Mouse (Mus musculus) midbrain, embryonic 13.5 days (tissue): ENCODE data around the gene Slpi. TPM values are rescaled to one million over a fixed set of nuclear protein-coding genes. Genes with fewer than 3 reads are reported as not detected.

ENCODE experiments used
- ATAC-seq: fragments of 200-750 bp; cut with Nextera tagmentation; 2 replicates; pipeline ENCODE4 v1.8.0; 2017; ENCODE audit warnings: mild to moderate bottlenecking, moderate TSS enrichment, moderate library complexity
- H3K27ac ChIP-seq: fragments of 300-500 bp; sonication (generic); 2 replicates; pipeline ENCODE4 v1.5.1; 2015; ENCODE audit warnings: inconsistent platforms, mild to moderate bottlenecking, moderate library complexity
- H3K27me3 ChIP-seq: fragments of 300-500 bp; sonication (generic); 2 replicates; pipeline ENCODE4 v1.6.1; 2015; ENCODE audit warnings: mild to moderate bottlenecking, inconsistent platforms
- H3K36me3 ChIP-seq: fragments of 300-500 bp; sonication (generic); 2 replicates; pipeline ENCODE4 v1.6.1; 2015; ENCODE audit warnings: mild to moderate bottlenecking, inconsistent platforms
- H3K4me1 ChIP-seq: fragments of 300-500 bp; sonication (generic); replicated peaks from 2 replicates; pipeline ENCODE4 v1.6.1; 2015; ENCODE audit warnings: inconsistent platforms
- H3K4me2 ChIP-seq: fragments of 300-500 bp; sonication (generic); replicated peaks from 2 replicates; pipeline ENCODE4 v1.6.1; 2015; ENCODE audit warnings: moderate library complexity, mild to moderate bottlenecking, inconsistent platforms
- H3K4me3 ChIP-seq: fragments of 300-500 bp; sonication (generic); replicated peaks from 2 replicates; pipeline ENCODE4 v1.5.1; 2015; ENCODE audit warnings: mild to moderate bottlenecking, inconsistent platforms
- H3K9ac ChIP-seq: fragments of 300-500 bp; sonication (generic); replicated peaks from 2 replicates; pipeline ENCODE4 v1.6.1; 2015; ENCODE audit warnings: mild to moderate bottlenecking, inconsistent platforms
- H3K9me3 ChIP-seq: fragments of 300-500 bp; sonication (generic); 2 replicates; pipeline ENCODE4 v1.6.1; 2016; ENCODE audit warnings: mild to moderate bottlenecking, inconsistent platforms
- WGBS: fragments of 180-500 bp; shearing (Covaris S2); methylation state at CpG from one replicate; pipeline ENCODE4 v1.1.7; 2015; 5-methylcytosine and 5-hydroxymethylcytosine counted together
- polyA plus RNA-seq: library from polyadenylated mRNA; unstranded; fragments of >200 nt; fragmentation: Nextera tagmentation; extraction: Ambion mirVana; gene quantifications from 2 replicates; pipeline ENCODE4 v1.2.1, GENCODE M21; 2015

Gene Slpi
- polyA plus RNA-seq, result 0.36 TPM in 1 of 2 replicates, not detected in the other

DNA sequence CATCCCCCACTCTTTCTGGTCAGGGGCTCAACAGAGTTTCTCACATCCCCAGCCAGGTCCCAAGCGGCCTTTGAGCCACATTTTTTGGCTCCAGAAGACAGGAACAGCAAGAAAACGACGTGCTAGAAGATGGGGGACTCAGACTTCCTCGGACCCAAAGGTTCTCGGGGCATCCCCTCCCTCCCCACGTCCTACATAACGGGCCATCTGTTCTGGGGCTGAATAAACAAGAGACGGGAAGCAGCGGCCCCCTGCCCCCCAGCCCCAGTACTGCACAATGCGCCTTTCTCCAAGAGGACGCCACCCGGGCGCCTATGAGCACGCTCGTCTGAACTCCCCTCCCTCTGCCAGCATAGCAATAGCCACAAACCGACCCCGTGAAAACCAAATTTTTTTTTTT is at the start of gene Slpi:
Slpi (minus strand) TSS at position 76 of the 400 bp plus-strand sequence.
- Histone ChIP-seq H3K9ac (peak within 1 kb of the TSS; percentile 59; the same call in 1 of the 2 replicates), H3K4me2 (peak within 1 kb of the TSS; percentile 66), H3K27me3 (peaks cover 52% of the 10 kb centered on the region), H3K36me3 (no peaks in the 10 kb centered on the region), H3K4me3 (peak within 1 kb of the TSS; percentile 47), H3K27ac (no peak within 1 kb of the TSS), H3K9me3 (no peaks in the 10 kb centered on the region), H3K4me1 (peaks cover 20% of the 10 kb centered on the region)
- peak; percentile 69 for ATAC-seq
- WGBS, result under 1% methylated on average over 17 of the region's 17 CpGs

DNA sequence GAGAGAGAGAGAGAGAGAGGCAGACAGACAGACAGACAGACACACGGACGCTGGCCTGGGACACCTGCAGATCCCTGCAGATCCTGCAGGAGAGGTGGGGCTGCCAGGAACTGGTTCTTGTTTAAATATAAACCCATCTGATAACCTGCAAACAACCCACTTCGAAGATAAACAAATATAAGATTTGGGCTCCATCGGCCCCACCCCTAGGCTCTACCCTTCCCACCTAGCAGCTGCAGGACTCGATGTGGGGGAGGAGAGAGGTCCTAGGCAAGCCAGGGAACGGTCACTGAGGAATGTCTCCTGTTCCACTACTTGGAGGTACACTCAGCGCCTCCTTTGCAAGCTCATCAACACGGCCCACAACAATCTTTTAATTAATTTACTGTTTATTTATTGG is 49.4 kb upstream of the Slpi start:
- Histone ChIP-seq H3K9ac (no peak overlapping the region), H3K27me3 (peaks cover 23% of the 10 kb centered on the region), H3K9me3 (no peaks in the 10 kb centered on the region), H3K4me3 (no peak overlapping the region), H3K4me2 (no peak overlapping the region), H3K4me1 (peaks cover 19% of the 10 kb centered on the region), H3K36me3 (no peaks in the 10 kb centered on the region), H3K27ac (no peak overlapping the region)
- 69% methylated on average over 8 of the region's 8 CpGs for WGBS
- no peak for ATAC-seq

- no peak overlapping the region for H3K27ac ChIP-seq
- peaks cover 22% of the 10 kb centered on the region for H3K27me3 ChIP-seq
- H3K4me1 ChIP-seq, result peaks cover 14% of the 10 kb centered on the region
- H3K4me2 ChIP-seq, result no peak overlapping the region
- no peak for ATAC-seq
- WGBS, result 84% methylated on average over 6 of the region's 6 CpGs
- no peak overlapping the region for H3K9ac ChIP-seq
- no peaks in the 10 kb centered on the region for H3K36me3 ChIP-seq
- H3K4me3 ChIP-seq, result no peak overlapping the region
- no peaks in the 10 kb centered on the region for H3K9me3 ChIP-seq
These were observed 48.8 kb upstream of the Slpi start for GRCm38 (mm10) chr2:164437710-164438109.

- H3K9me3 ChIP-seq, result no peaks in the 10 kb centered on the region
- WGBS, result 48% methylated on average over 3 of the region's 3 CpGs
- H3K27ac ChIP-seq, result no peak overlapping the region
- no peak overlapping the region for H3K9ac ChIP-seq
- peaks cover 7% of the 10 kb centered on the region for H3K4me1 ChIP-seq
- H3K4me2 ChIP-seq, result no peak overlapping the region
- ATAC-seq, result no peak
- H3K27me3 ChIP-seq, result peaks cover 16% of the 10 kb centered on the region
- no peak overlapping the region for H3K4me3 ChIP-seq
- no peaks in the 10 kb centered on the region for H3K36me3 ChIP-seq
These were observed 48.1 kb upstream of the Slpi start for GRCm38 (mm10) chr2:164436961-164437360.

DNA sequence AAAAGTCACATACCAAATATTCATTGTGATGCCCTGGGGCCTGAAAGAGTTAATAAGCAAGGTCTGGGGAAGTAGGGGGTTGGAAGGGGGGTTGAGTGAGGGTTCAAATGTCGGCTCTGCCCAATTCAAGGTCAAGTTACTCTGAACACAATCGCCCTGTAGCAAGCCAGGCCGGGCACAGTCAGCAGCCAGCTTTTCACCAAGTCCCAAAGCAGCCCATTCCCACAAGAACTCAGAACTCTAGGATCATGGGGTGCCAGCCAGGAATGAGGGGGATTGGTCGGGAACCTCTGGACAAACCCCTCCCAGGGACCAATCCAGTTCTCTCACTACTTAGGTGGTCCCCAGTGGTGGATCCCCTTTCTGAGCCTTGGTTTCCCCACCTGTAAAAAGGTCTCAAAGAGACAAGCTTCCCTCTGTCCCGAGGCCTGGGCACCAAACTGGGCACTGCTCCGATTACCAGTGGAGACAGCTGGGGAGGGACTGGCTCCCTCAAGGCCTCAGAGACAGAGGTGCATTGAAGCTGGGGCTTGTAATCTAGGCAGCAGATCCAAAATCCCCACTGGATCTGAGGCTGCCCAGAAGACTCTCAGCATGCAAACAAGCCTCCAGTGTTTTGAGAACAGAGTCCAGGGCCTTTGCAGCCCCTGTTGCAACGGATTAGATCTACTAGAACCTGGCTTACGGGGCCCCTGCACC is 47.5 kb upstream of the Slpi start:
- Histone ChIP-seq H3K9ac (no peak overlapping the region), H3K9me3 (no peaks in the 10 kb centered on the region), H3K4me3 (no peak overlapping the region), H3K27me3 (peaks cover 10% of the 10 kb centered on the region), H3K36me3 (no peaks in the 10 kb centered on the region), H3K4me1 (peaks cover 3% of the 10 kb centered on the region; the same call in 1 of the 2 replicates), H3K27ac (no peak overlapping the region), H3K4me2 (no peak overlapping the region)
- ATAC-seq, result no peak
- WGBS, result 13% methylated on average over 8 of the region's 8 CpGs

GRCm38 (mm10) chr2:164435216-164436090 is 46.6 kb upstream of the Slpi start:
- Histone ChIP-seq H3K4me1 (no peaks in the 10 kb centered on the region), H3K9me3 (no peaks in the 10 kb centered on the region), H3K36me3 (no peaks in the 10 kb centered on the region), H3K9ac (no peak overlapping the region), H3K27ac (no peak overlapping the region), H3K4me2 (no peak overlapping the region), H3K27me3 (peaks cover 3% of the 10 kb centered on the region; the same call in 1 of the 2 replicates), H3K4me3 (no peak overlapping the region)
- 60% methylated on average over 5 of the region's 5 CpGs for WGBS
- ATAC-seq, result no peak

DNA sequence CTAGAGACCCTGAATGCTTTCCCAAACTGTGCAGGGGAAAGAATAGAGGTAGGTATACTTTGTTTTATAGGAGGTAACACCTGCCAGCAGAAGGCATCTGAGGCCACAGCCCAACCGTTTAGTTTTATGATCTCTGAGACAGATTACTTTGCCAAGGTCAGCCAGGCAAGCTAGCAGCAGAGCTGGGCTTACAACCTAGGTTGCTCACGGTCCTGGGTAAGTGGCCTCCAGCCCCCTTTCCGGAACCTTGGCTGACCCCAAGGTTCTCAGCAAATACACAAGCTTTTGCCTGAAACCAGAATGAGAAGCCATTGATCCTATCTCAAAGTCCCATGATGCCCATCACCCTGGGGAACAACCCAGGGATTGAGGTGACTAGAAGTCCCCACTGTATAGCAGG is 45.8 kb upstream of the Slpi start:
- ATAC-seq, result no peak
- H3K27ac ChIP-seq, result no peak overlapping the region
- H3K9me3 ChIP-seq, result no peaks in the 10 kb centered on the region
- no peak overlapping the region for H3K4me2 ChIP-seq
- H3K9ac ChIP-seq, result no peak overlapping the region
- H3K36me3 ChIP-seq, result no peaks in the 10 kb centered on the region
- no peak overlapping the region for H3K4me3 ChIP-seq
- H3K4me1 ChIP-seq, result no peaks in the 10 kb centered on the region
- WGBS, result 80% methylated on average over 3 of the region's 3 CpGs
- no peaks in the 10 kb centered on the region for H3K27me3 ChIP-seq

- H3K36me3 ChIP-seq, result no peaks in the 10 kb centered on the region
- H3K27ac ChIP-seq, result no peak overlapping the region
- no peaks in the 10 kb centered on the region for H3K4me1 ChIP-seq
- 82% methylated on average over 9 of the region's 9 CpGs for WGBS
- no peak overlapping the region for H3K9ac ChIP-seq
- H3K4me2 ChIP-seq, result no peak overlapping the region
- ATAC-seq, result no peak
- H3K4me3 ChIP-seq, result no peak overlapping the region
- no peaks in the 10 kb centered on the region for H3K9me3 ChIP-seq
- no peaks in the 10 kb centered on the region for H3K27me3 ChIP-seq
These were observed 44.5 kb upstream of the Slpi start for GRCm38 (mm10) chr2:164433278-164433895.

DNA sequence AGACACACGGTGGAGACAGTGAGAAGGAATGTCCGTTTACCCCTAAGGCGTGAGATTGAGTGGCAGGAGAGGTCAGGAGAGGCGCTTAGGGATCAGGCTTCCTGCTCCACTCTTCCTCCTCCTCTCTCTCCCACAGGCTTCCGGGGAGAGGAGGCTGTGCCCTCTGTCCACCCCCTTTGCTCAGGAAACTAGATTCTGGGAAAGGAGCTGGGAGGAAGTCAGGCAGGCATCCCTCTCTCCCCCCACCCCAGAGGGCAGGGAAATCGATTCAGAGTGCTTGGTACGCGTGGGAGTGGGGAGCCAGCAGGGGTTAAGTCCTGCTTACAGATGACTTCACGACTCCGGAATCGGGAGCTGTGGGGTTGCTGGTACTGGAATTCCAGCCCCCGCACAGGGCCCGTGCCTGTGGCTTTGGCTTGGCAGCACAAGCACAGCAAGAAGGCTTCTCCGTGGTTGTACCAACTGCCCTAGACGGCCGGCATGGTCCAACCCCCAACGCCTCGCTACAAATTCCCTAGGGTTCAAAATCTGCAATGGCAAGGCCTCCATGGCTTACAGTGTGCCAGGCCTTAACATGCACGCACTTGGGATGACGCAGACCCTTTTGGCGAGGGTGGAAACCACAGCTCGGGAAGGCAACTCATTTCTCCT is 43.8 kb upstream of the Slpi start:
- H3K27me3 ChIP-seq, result no peaks in the 10 kb centered on the region
- H3K9me3 ChIP-seq, result no peaks in the 10 kb centered on the region
- no peak overlapping the region for H3K9ac ChIP-seq
- H3K27ac ChIP-seq, result no peak overlapping the region
- ATAC-seq, result no peak
- H3K4me2 ChIP-seq, result no peak overlapping the region
- H3K36me3 ChIP-seq, result no peaks in the 10 kb centered on the region
- 44% methylated on average over 22 of the region's 22 CpGs for WGBS
- no peaks in the 10 kb centered on the region for H3K4me1 ChIP-seq
- no peak overlapping the region for H3K4me3 ChIP-seq

- Histone ChIP-seq H3K36me3 (no peaks in the 10 kb centered on the region), H3K4me3 (no peak overlapping the region), H3K27ac (no peak overlapping the region), H3K4me2 (no peak overlapping the region), H3K27me3 (no peaks in the 10 kb centered on the region), H3K4me1 (no peaks in the 10 kb centered on the region), H3K9me3 (no peaks in the 10 kb centered on the region), H3K9ac (no peak overlapping the region)
- ATAC-seq, result no peak
- 68% methylated on average over 9 of the region's 9 CpGs for WGBS
These were observed 43.0 kb upstream of the Slpi start for GRCm38 (mm10) chr2:164431676-164432465.

- H3K9me3 ChIP-seq, result no peaks in the 10 kb centered on the region
- no peak overlapping the region for H3K4me3 ChIP-seq
- 24% methylated on average over 7 of the region's 7 CpGs for WGBS
- no peak overlapping the region for H3K4me2 ChIP-seq
- H3K27ac ChIP-seq, result no peak overlapping the region
- H3K36me3 ChIP-seq, result no peaks in the 10 kb centered on the region
- H3K9ac ChIP-seq, result no peak overlapping the region
- H3K4me1 ChIP-seq, result no peaks in the 10 kb centered on the region
- no peaks in the 10 kb centered on the region for H3K27me3 ChIP-seq
- ATAC-seq, result no peak
These were observed 41.8 kb upstream of the Slpi start for GRCm38 (mm10) chr2:164430697-164431096.
